Mouse (Mus musculus) lung, embryonic 16.5 days (tissue): ENCODE data around the gene Hist2h2ac. TPM values are rescaled to one million over a fixed set of nuclear protein-coding genes. Genes with fewer than 3 reads are reported as not detected.
"Not testable (repeated sequence)": the region's sequence is repeated elsewhere in the genome, so short reads cannot be mapped to it uniquely, and the experiment has no call there.

ENCODE experiments used
- ATAC-seq: fragments of 200-750 bp; cut with Nextera tagmentation; 2 replicates; pipeline ENCODE4 v1.8.0; 2017; ENCODE audit warnings: low read depth, mild to moderate bottlenecking, moderate library complexity
- H3K27ac ChIP-seq: fragments of 300-500 bp; sonication (generic); 2 replicates; pipeline ENCODE4 v1.5.1; 2014; ENCODE audit warnings: mild to moderate bottlenecking, control low read depth, low read length
- H3K27me3 ChIP-seq: fragments of 300-500 bp; sonication (generic); 2 replicates; pipeline ENCODE4 v1.6.1; 2014; ENCODE audit warnings: low read depth, low read length, mixed read lengths; ENCODE audit not compliant: control insufficient read depth, insufficient read depth
- H3K36me3 ChIP-seq: fragments of 300-500 bp; sonication (generic); 2 replicates; pipeline ENCODE4 v1.6.1; 2014; ENCODE audit warnings: low read length; ENCODE audit not compliant: control insufficient read depth, insufficient read depth
- H3K4me1 ChIP-seq: fragments of 300-500 bp; sonication (generic); replicated peaks from 2 replicates; pipeline ENCODE4 v1.6.1; 2014; ENCODE audit warnings: low read length, mixed read lengths; ENCODE audit not compliant: control insufficient read depth, insufficient read depth
- H3K4me2 ChIP-seq: fragments of 300-500 bp; sonication (generic); 2 replicates; pipeline ENCODE4 v1.6.1; 2014; ENCODE audit warnings: low read depth, low read length, control low read depth
- H3K4me3 ChIP-seq: fragments of 300-500 bp; sonication (generic); 2 replicates; pipeline ENCODE4 v1.5.1; 2014; ENCODE audit warnings: mild to moderate bottlenecking, low read length, control low read depth
- H3K9ac ChIP-seq: fragments of 300-500 bp; sonication (generic); 2 replicates; pipeline ENCODE4 v1.6.1; 2014; ENCODE audit warnings: low read length, control low read depth
- H3K9me3 ChIP-seq: fragments of 300-500 bp; sonication (generic); 2 replicates; pipeline ENCODE4 v1.6.1; 2016; ENCODE audit warnings: low read length; ENCODE audit not compliant: control insufficient read depth
- WGBS: fragments of 180-500 bp; shearing (Covaris S2); extraction: QIAGEN DNeasy Blood & Tissue Kit; methylation state at CpG from one replicate; pipeline ENCODE4 v1.1.7; 2014; 5-methylcytosine and 5-hydroxymethylcytosine counted together
- polyA plus RNA-seq: library from polyadenylated mRNA; unstranded; fragments of >200 nt; fragmentation: Nextera tagmentation; extraction: Ambion mirVana; gene quantifications from 2 replicates; pipeline ENCODE4 v1.2.1, GENCODE M21; 2015

The Hist2h2ac gene
- polyA plus RNA-seq, 1 experiment from 2014 or later: 9.0 TPM

- 0% methylated on average over 26 of the region's 47 CpGs for WGBS
- H3K27ac ChIP-seq: peak overlapping the region; percentile 99
- not testable (repeated sequence) for H3K36me3 ChIP-seq, H3K9me3 ChIP-seq, H3K27me3 ChIP-seq
- peak; percentile 7 for ATAC-seq
- H3K4me2 ChIP-seq: peak overlapping the region; percentile 78
- peak overlapping the region; percentile 74 for H3K4me3 ChIP-seq
- peaks cover 20% of the 10 kb centered on the region for H3K4me1 ChIP-seq
- peak overlapping the region; percentile 87 for H3K9ac ChIP-seq
These were observed 432 bp downstream of the Hist2h2ac start for GRCm38 (mm10) chr3:96220131-96220764.

GRCm38 (mm10) chr3:96219661-96220130, 984 bp downstream of the Hist2h2ac start, which contains the start of the genes Bola1 and Hist2h2ab:
Gene Bola1, minus strand, starts transcription at chr3:96219709.
Gene Hist2h2ab, plus strand, starts transcription at chr3:96219865.
- peak; percentile 82 for ATAC-seq
- peak within 1 kb of the TSS; percentile 74 for H3K4me3 ChIP-seq
- no peaks in the 10 kb centered on the region for H3K9me3 ChIP-seq
- H3K27ac ChIP-seq: peak within 1 kb of the TSS; percentile 99
- H3K4me2 ChIP-seq: peak within 1 kb of the TSS; percentile 78
- no peaks in the 10 kb centered on the region for H3K27me3 ChIP-seq
- H3K9ac ChIP-seq: peak within 1 kb of the TSS; percentile 87
- WGBS: under 1% methylated on average over 37 of the region's 37 CpGs
- H3K4me1 ChIP-seq: peaks cover 20% of the 10 kb centered on the region
- no peaks in the 10 kb centered on the region for H3K36me3 ChIP-seq

GRCm38 (mm10) chr3:96219191-96219641, 1.5 kb downstream of the Hist2h2ac start:
- peak overlapping the region; percentile 74 for H3K4me3 ChIP-seq
- ATAC-seq: peak; percentile 21; the same call in 1 of the 2 replicates
- H3K4me2 ChIP-seq: peak overlapping the region; percentile 78
- WGBS: 0% methylated on average over 12 of the region's 12 CpGs
- H3K9me3 ChIP-seq: no peaks in the 10 kb centered on the region
- H3K27ac ChIP-seq: peak overlapping the region; percentile 99
- H3K36me3 ChIP-seq: no peaks in the 10 kb centered on the region
- peak overlapping the region; percentile 62 for H3K9ac ChIP-seq
- H3K4me1 ChIP-seq: peaks cover 20% of the 10 kb centered on the region
- no peaks in the 10 kb centered on the region for H3K27me3 ChIP-seq

GRCm38 (mm10) chr3:96209242-96209641, 11.4 kb downstream of the Hist2h2ac start:
- Histone ChIP-seq H3K9ac (no peak overlapping the region), H3K27ac (no peak overlapping the region), H3K4me3 (no peak overlapping the region), H3K4me1 (no peaks in the 10 kb centered on the region), H3K27me3 (no peaks in the 10 kb centered on the region), H3K4me2 (no peak overlapping the region), H3K36me3 (no peaks in the 10 kb centered on the region), H3K9me3 (no peaks in the 10 kb centered on the region)
- WGBS: 20% methylated on average over 15 of the region's 15 CpGs
- no peak for ATAC-seq

- no peak for ATAC-seq
- H3K9me3 ChIP-seq: no peaks in the 10 kb centered on the region
- no peaks in the 10 kb centered on the region for H3K4me1 ChIP-seq
- no peak overlapping the region for H3K4me3 ChIP-seq
- H3K27ac ChIP-seq: no peak overlapping the region
- no peaks in the 10 kb centered on the region for H3K36me3 ChIP-seq
- H3K9ac ChIP-seq: no peak overlapping the region
- H3K4me2 ChIP-seq: no peak overlapping the region
- WGBS: 73% methylated on average over 3 of the region's 3 CpGs
- H3K27me3 ChIP-seq: no peaks in the 10 kb centered on the region
These were observed 12.9 kb downstream of the Hist2h2ac start for GRCm38 (mm10) chr3:96207819-96208218.

GRCm38 (mm10) chr3:96199731-96200130, 20.9 kb downstream of the Hist2h2ac start:
- Histone ChIP-seq H3K27me3 (no peaks in the 10 kb centered on the region), H3K9ac (no peak overlapping the region), H3K27ac (no peak overlapping the region), H3K4me2 (no peak overlapping the region), H3K4me1 (peaks cover 13% of the 10 kb centered on the region; the same call in 1 of the 2 replicates), H3K4me3 (no peak overlapping the region), H3K36me3 (no peaks in the 10 kb centered on the region), H3K9me3 (no peaks in the 10 kb centered on the region)
- 30% methylated on average over 2 of the region's 2 CpGs for WGBS
- ATAC-seq: no peak

GRCm38 (mm10) chr3:96198601-96199251, 22.0 kb downstream of the Hist2h2ac start:
- H3K9me3 ChIP-seq, H3K27me3 ChIP-seq, H3K27ac ChIP-seq, H3K9ac ChIP-seq, H3K4me3 ChIP-seq, ATAC-seq, H3K36me3 ChIP-seq: not testable (repeated sequence)
- 23% methylated on average over 6 of the region's 8 CpGs for WGBS
- Histone ChIP-seq H3K4me1 (peaks cover 13% of the 10 kb centered on the region; the same call in 1 of the 2 replicates), H3K4me2 (peak overlapping the region; percentile 97; the same call in 1 of the 2 replicates)

GRCm38 (mm10) chr3:96198181-96198580, 22.5 kb downstream of the Hist2h2ac start:
- Histone ChIP-seq H3K36me3 (no peaks in the 10 kb centered on the region), H3K4me1 (peaks cover 13% of the 10 kb centered on the region; the same call in 1 of the 2 replicates), H3K4me2 (peak overlapping the region; percentile 97), H3K9ac (peak overlapping the region; percentile 60), H3K4me3 (peak overlapping the region; percentile 86), H3K27me3 (no peaks in the 10 kb centered on the region), H3K27ac (peak overlapping the region; percentile 50), H3K9me3 (no peaks in the 10 kb centered on the region)
- peak; percentile 27; the same call in 1 of the 2 replicates for ATAC-seq
- 7% methylated on average over 6 of the region's 6 CpGs for WGBS

- ATAC-seq: peak; percentile 95
- Histone ChIP-seq H3K9me3 (no peaks in the 10 kb centered on the region), H3K36me3 (no peaks in the 10 kb centered on the region), H3K4me2 (peak overlapping the region; percentile 97), H3K4me3 (peak overlapping the region; percentile 86), H3K4me1 (peaks cover 13% of the 10 kb centered on the region; the same call in 1 of the 2 replicates), H3K27me3 (no peaks in the 10 kb centered on the region), H3K9ac (peak overlapping the region; percentile 91), H3K27ac (peak overlapping the region; percentile 96)
- under 1% methylated on average over 50 of the region's 50 CpGs for WGBS
These were observed 23.4 kb downstream of the Hist2h2ac start for GRCm38 (mm10) chr3:96197129-96197749.
